Mouse (Mus musculus) layer of hippocampus, postnatal 14 days (tissue): Measurements from ENCODE around the gene Tsc2. TPM values are rescaled to one million over a fixed set of nuclear protein-coding genes. Genes with fewer than 3 reads are reported as not detected.

ENCODE experiments used
- DNase-seq, 2 experiments: peaks; one replicate each; pipeline ENCODE4 v3.0.0; 2021 to 2022; ENCODE audit warnings: low spot score in 2 of 2, mixed read lengths in 1 of 2
- total RNA-seq, 2 experiments: library from RNA; stranded (reverse); gene quantifications; 2 replicates each; pipeline ENCODE4 v1.2.3; 2021

Tsc2 gene
- total RNA-seq, 2 experiments from 2014 or later, result 160 to 162 TPM

GRCm38 (mm10) chr17:24617561-24618194, 14.8 kb downstream of the Tsc2 start:
- no peak for DNase-seq

- DNase-seq, result no peak
These were observed 21.7 kb downstream of the Tsc2 start for GRCm38 (mm10) chr17:24610711-24611110.

- DNase-seq, result no peak
These were observed 23.6 kb downstream of the Tsc2 start for GRCm38 (mm10) chr17:24608874-24609273.

- no peak for DNase-seq
These were observed 24.1 kb downstream of the Tsc2 start for GRCm38 (mm10) chr17:24608370-24608769.

GRCm38 (mm10) chr17:24604557-24604956, 27.9 kb downstream of the Tsc2 start:
- DNase-seq, result no peak

- no peak for DNase-seq
These were observed 28.5 kb downstream of the Tsc2 start for GRCm38 (mm10) chr17:24603961-24604360.

GRCm38 (mm10) chr17:24600502-24600901, 31.9 kb downstream of the Tsc2 start:
- no peak for DNase-seq

- no peak for DNase-seq
These were observed 34.4 kb downstream of the Tsc2 start for GRCm38 (mm10) chr17:24597989-24598388.

- no peak for DNase-seq
These were observed 35.8 kb downstream of the Tsc2 start for GRCm38 (mm10) chr17:24596471-24597183.

GRCm38 (mm10) chr17:24596073-24596466, 36.4 kb downstream of the Tsc2 start:
- DNase-seq, result no peak

- no peak for DNase-seq
These were observed 37.0 kb downstream of the Tsc2 start for GRCm38 (mm10) chr17:24595126-24596072.

- no peak for DNase-seq
These were observed 38.2 kb downstream of the Tsc2 start for GRCm38 (mm10) chr17:24593992-24594890.

- DNase-seq, result no peak
These were observed 39.2 kb downstream of the Tsc2 start for GRCm38 (mm10) chr17:24593248-24593647.

- DNase-seq, result no peak
These were observed 40.7 kb downstream of the Tsc2 start for GRCm38 (mm10) chr17:24591695-24592094.

- no peak for DNase-seq
These were observed 41.5 kb downstream of the Tsc2 start for GRCm38 (mm10) chr17:24590943-24591342.

GRCm38 (mm10) chr17:24586532-24586931, 45.9 kb downstream of the Tsc2 start:
- no peak for DNase-seq

- no peak for DNase-seq
These were observed 47.9 kb downstream of the Tsc2 start for GRCm38 (mm10) chr17:24584520-24584919.

- DNase-seq, result no peak
These were observed 48.6 kb downstream of the Tsc2 start for GRCm38 (mm10) chr17:24583599-24584460.

GRCm38 (mm10) chr17:24580287-24580686, 52.1 kb downstream of the Tsc2 start:
- no peak for DNase-seq

- no peak for DNase-seq
These were observed 52.9 kb downstream of the Tsc2 start for GRCm38 (mm10) chr17:24579532-24579931.
